Mouse (Mus musculus) embryonic fibroblast, embryonic 13.5 days (primary cell): ENCODE data around the gene Tsks.

Experiments used
- CTCF ChIP-seq: IDR thresholded peaks from 2 replicates; pipeline ENCODE4 v1.5.1; 2011; ENCODE audit warnings: mild to moderate bottlenecking, control low read depth, low read length, moderate library complexity, borderline replicate concordance; ENCODE audit not compliant: insufficient read depth
- POLR2A ChIP-seq: IDR thresholded peaks from 2 replicates; pipeline ENCODE4 v1.6.1; 2011; ENCODE audit warnings: low read depth, mild to moderate bottlenecking, control low read depth, low read length, moderate library complexity

- TF ChIP-seq CTCF = 0 out of 2 replicates have a peak, but pooled peaks have one; percentile 7
- TF ChIP-seq POLR2A = peak; percentile 44
Measured at GRCm38 (mm10) chr7:44895593-44896434, 47.2 kb upstream of the Tsks start, which contains the start of gene Fuz.
